ENCODE assay signal across 9 mouse cellular contexts in genomic region chr16:25465435-25466139, GRCm38 (mm10).
DNase-seq lines count a peak whose midpoint lies in the region; ATAC-seq and TF ChIP-seq lines count a peak whose summit lies in the region.
"Had no signal": no experiment of that assay in that cellular context is flagged by ENCODE, and none has a peak within 500 bp of the region (broad histone marks: within the 10 kb centered on the region; RNA-seq: fewer than 3 reads in every experiment).

No protein-coding gene starts in this region.

- H3K27me3 ChIP-seq in thymus, adult 2 months (ENCODE audit: control insufficient read depth, insufficient read depth, low read length) = no peaks in the 10 kb centered on the region

- no peaks in the 10 kb centered on the region for H3K4me1 ChIP-seq in thymus, adult 2 months (replicated peaks; ENCODE audit: control insufficient read depth, insufficient read depth, low read length)

- peak; percentile 7 for DNase-seq in cerebellum, adult 9-10 months
- no peak for DNase-seq in cerebellum, adult 11 months
- DNase-seq in urinary bladder, postnatal 36 days (ENCODE audit: low spot score in 2 of 2) = peak; percentile 11 to 15
- no peak for DNase-seq in urinary bladder, adult 2 months (ENCODE audit: low spot score)
- peak; percentile 69 for DNase-seq in layer of hippocampus, adult 9-11 months
- DNase-seq in thymus, adult 18-20 months = no peak
- DNase-seq in thymus, adult 2 months = no peak

- peak; percentile 60; the same call in 1 of the 2 replicates for ATAC-seq in megakaryocyte, adult 5-6 weeks (ENCODE audit: poor library complexity, severe bottlenecking)

- no peaks in the 10 kb centered on the region for H3K36me3 ChIP-seq in thymus, adult 2 months (ENCODE audit: control insufficient read depth, insufficient read depth, low read length)

- 85% methylated on average over 13 of the region's 13 CpGs for WGBS in thymus, adult 2 months

- no peak overlapping the region for H3K4me3 ChIP-seq in thymus, adult 2 months (ENCODE audit: control insufficient read depth, insufficient read depth, low read length)

- H3K27ac ChIP-seq in thymus, adult 2 months (ENCODE audit: control insufficient read depth, insufficient read depth, low read length) = no peak overlapping the region
- H3K27ac ChIP-seq: macrophage had no signal

- no peak for TF ChIP-seq POLR2A in thymus, adult 2 months (IDR thresholded peaks at IDR 0.05; ENCODE audit: control insufficient read depth, extremely low read depth, insufficient read depth, low read length, poor library complexity)

- no peak for TF ChIP-seq CTCF in thymus, adult 2 months (IDR thresholded peaks at IDR 0.05; ENCODE audit: borderline replicate concordance, control insufficient read depth, extremely low read depth, insufficient read depth, low read length, poor library complexity)

Comparison
In these comparisons a context has a peak if more than half of its experiments do, and no peak if none do; other contexts are left out.
1. DNase-seq: peak in cerebellum, adult 9-10 months (single experiment), urinary bladder, postnatal 36 days (2 of 2) and layer of hippocampus, adult 9-11 months (single experiment); none in cerebellum, adult 11 months (single experiment), urinary bladder, adult 2 months (single experiment), thymus, adult 18-20 months (0 of 2) and thymus, adult 2 months (single experiment).